Mouse (Mus musculus) hindbrain, embryonic 14.5 days (tissue): ENCODE measurements around the gene Taok3. TPM values are rescaled to one million over a fixed set of nuclear protein-coding genes. Genes with fewer than 3 reads are reported as not detected.

Experiments used
- ATAC-seq: fragments of 200-750 bp; cut with Nextera tagmentation; 2 replicates; pipeline ENCODE4 v1.8.0; 2017; ENCODE audit warnings: moderate number of reproducible peaks, mild to moderate bottlenecking, moderate TSS enrichment, moderate library complexity; ENCODE audit not compliant: low FRiP score
- DNase-seq: peaks from one replicate; pipeline ENCODE4 v3.0.0-alpha.2; 2015; ENCODE audit warnings: low spot score
- H3K27ac ChIP-seq: fragments of 300-500 bp; sonication (generic); 2 replicates; pipeline ENCODE4 v1.5.1; 2014; ENCODE audit warnings: mild to moderate bottlenecking, moderate library complexity
- H3K27me3 ChIP-seq: fragments of 300-500 bp; sonication (generic); 2 replicates; pipeline ENCODE4 v1.6.1; 2014; ENCODE audit warnings: mild to moderate bottlenecking, low read length, mixed read lengths; ENCODE audit not compliant: control insufficient read depth, insufficient read depth
- H3K36me3 ChIP-seq: fragments of 300-500 bp; sonication (generic); replicated peaks from 2 replicates; pipeline ENCODE4 v1.6.1; 2014; ENCODE audit not compliant: control insufficient read depth, insufficient read depth
- H3K4me1 ChIP-seq: fragments of 300-500 bp; sonication (generic); replicated peaks from 2 replicates; pipeline ENCODE4 v1.6.1; 2014; ENCODE audit warnings: antibody characterized with exemption, low read length, mixed read lengths; ENCODE audit not compliant: control insufficient read depth, insufficient read depth
- H3K4me2 ChIP-seq: fragments of 300-500 bp; sonication (generic); replicated peaks from 2 replicates; pipeline ENCODE4 v1.6.1; 2014; ENCODE audit warnings: mild to moderate bottlenecking, moderate library complexity
- H3K4me3 ChIP-seq: fragments of 300-500 bp; sonication (generic); replicated peaks from 2 replicates; pipeline ENCODE4 v1.5.1; 2014; ENCODE audit warnings: mild to moderate bottlenecking, low read length
- H3K9ac ChIP-seq: fragments of 300-500 bp; sonication (generic); 2 replicates; pipeline ENCODE4 v1.6.1; 2014
- H3K9me3 ChIP-seq: fragments of 300-500 bp; sonication (generic); 2 replicates; pipeline ENCODE4 v1.6.1; 2016; ENCODE audit warnings: low read length; ENCODE audit not compliant: control insufficient read depth
- WGBS: fragments of 180-500 bp; shearing (Covaris S2); extraction: QIAGEN DNeasy Blood & Tissue Kit; methylation state at CpG from one replicate; pipeline ENCODE4 v1.1.7; 2014; 5-methylcytosine and 5-hydroxymethylcytosine counted together
- polyA plus RNA-seq: library from polyadenylated mRNA; unstranded; fragments of >200 nt; fragmentation: Nextera tagmentation; extraction: Ambion mirVana; gene quantifications from 2 replicates; pipeline ENCODE4 v1.2.1, GENCODE M21; 2014

Taok3 gene
- polyA plus RNA-seq, 1 experiment from 2014 or later: 50.4 TPM

GRCm38 (mm10) chr5:117214016-117214415 is 94.1 kb downstream of the Taok3 start:
- Histone ChIP-seq H3K27ac (no peak overlapping the region), H3K9me3 (no peaks in the 10 kb centered on the region), H3K4me1 (no peaks in the 10 kb centered on the region), H3K4me2 (no peak overlapping the region), H3K27me3 (no peaks in the 10 kb centered on the region), H3K9ac (no peak overlapping the region), H3K36me3 (peaks cover 25% of the 10 kb centered on the region), H3K4me3 (no peak overlapping the region)
- ATAC-seq (no peak), DNase-seq (no peak)
- 72% methylated on average over 4 of the region's 4 CpGs for WGBS

DNA sequence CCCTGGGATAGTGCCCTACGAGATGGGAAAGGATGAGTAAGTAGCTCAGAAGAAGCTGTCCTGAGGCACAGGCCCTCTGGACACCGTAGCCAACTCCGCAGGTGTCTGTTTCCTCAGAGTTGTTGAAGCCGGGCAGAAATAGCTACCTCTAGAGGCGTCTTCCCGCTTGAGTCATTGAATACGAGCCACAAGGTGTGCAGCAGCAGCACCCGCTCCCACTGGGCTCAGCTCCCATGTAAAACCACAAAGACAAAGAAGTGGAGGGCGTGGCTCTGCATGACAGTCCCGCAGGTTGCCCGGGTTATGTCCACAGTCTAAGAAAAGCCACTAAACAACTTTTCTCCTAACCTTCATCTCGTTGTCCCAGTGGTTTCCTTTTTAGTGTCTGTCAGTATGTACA is 111.1 kb downstream of the Taok3 start:
- 71% methylated on average over 12 of the region's 12 CpGs for WGBS
- DNase-seq (no peak), ATAC-seq (no peak)
- H3K27me3 ChIP-seq: no peaks in the 10 kb centered on the region
- H3K27ac ChIP-seq: no peak overlapping the region
- no peak overlapping the region for H3K4me3 ChIP-seq
- H3K9me3 ChIP-seq: no peaks in the 10 kb centered on the region
- no peaks in the 10 kb centered on the region for H3K4me1 ChIP-seq
- no peak overlapping the region for H3K9ac ChIP-seq
- no peak overlapping the region for H3K4me2 ChIP-seq
- H3K36me3 ChIP-seq: peaks cover 25% of the 10 kb centered on the region

- ATAC-seq (no peak), DNase-seq (no peak)
- H3K4me1 ChIP-seq: 0 out of 2 replicates have a peak, but pooled peaks cover 5% of the 10 kb centered on the region
- H3K27ac ChIP-seq: no peak overlapping the region
- no peaks in the 10 kb centered on the region for H3K27me3 ChIP-seq
- 0 out of 2 replicates have a peak, but pooled peaks cover 8% of the 10 kb centered on the region for H3K36me3 ChIP-seq
- 63% methylated on average over 5 of the region's 5 CpGs for WGBS
- H3K9me3 ChIP-seq: no peaks in the 10 kb centered on the region
- no peak overlapping the region for H3K9ac ChIP-seq
- H3K4me3 ChIP-seq: no peak overlapping the region
- no peak overlapping the region for H3K4me2 ChIP-seq
These were observed 116.6 kb downstream of the Taok3 start for GRCm38 (mm10) chr5:117236540-117236939.

DNA sequence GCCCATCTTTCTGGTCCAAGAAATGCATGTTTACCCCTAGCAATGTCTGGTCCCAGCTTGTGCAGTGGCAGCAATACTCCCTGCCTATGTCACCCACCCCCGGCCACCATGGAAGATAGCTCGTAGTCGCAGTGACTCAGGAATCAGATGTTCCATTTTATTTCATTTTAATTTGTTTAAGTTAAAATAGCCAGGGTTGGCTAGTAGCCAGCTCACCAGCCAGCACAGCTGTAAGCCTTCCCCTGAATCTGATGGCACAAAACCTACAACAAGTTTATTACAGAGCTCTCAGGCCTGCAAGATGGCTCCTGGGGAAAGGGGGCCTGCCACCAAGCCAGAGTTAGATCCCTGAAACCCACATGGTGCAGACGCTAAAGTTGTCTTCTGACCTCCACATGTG is 119.2 kb downstream of the Taok3 start:
- WGBS: 61% methylated on average over 4 of the region's 4 CpGs
- Histone ChIP-seq H3K9ac (no peak overlapping the region), H3K4me2 (no peak overlapping the region), H3K27ac (no peak overlapping the region), H3K4me3 (no peak overlapping the region), H3K36me3 (0 out of 2 replicates have a peak, but pooled peaks cover 4% of the 10 kb centered on the region), H3K27me3 (no peaks in the 10 kb centered on the region), H3K4me1 (peaks cover 20% of the 10 kb centered on the region; the same call in 1 of the 2 replicates), H3K9me3 (no peaks in the 10 kb centered on the region)
- no peak for ATAC-seq
- DNase-seq: no peak

DNA sequence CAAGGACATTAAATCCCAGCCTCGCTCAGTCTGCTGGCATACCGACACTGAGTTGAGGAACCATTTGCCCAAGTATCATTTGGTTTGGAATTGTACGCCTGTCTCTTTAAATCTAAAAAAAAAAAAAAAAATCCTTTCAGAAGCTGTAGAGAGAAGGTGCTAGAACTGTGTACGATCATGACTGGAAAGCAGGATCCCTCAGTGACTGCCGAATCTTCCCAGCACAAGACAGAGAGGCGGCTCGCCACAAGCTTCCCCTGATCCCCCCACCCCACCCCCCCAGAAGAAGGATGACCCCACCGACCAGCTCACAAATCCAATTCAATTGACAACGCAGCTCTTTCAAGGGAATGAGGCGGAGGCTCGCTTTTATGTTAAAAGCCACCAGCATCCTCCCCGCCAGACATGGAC is 120.4 kb downstream of the Taok3 start:
- ATAC-seq (peak; percentile 57; the same call in 1 of the 2 replicates), DNase-seq (peak; percentile 70)
- H3K27me3 ChIP-seq: no peaks in the 10 kb centered on the region
- H3K9ac ChIP-seq: peak overlapping the region; percentile 95
- peak overlapping the region; percentile 98 for H3K27ac ChIP-seq
- H3K4me2 ChIP-seq: peak overlapping the region; percentile 83
- no peaks in the 10 kb centered on the region for H3K9me3 ChIP-seq
- 5% methylated on average over 12 of the region's 12 CpGs for WGBS
- no peaks in the 10 kb centered on the region for H3K36me3 ChIP-seq
- peak overlapping the region; percentile 75 for H3K4me3 ChIP-seq
- peaks cover 23% of the 10 kb centered on the region; the same call in 1 of the 2 replicates for H3K4me1 ChIP-seq

DNA sequence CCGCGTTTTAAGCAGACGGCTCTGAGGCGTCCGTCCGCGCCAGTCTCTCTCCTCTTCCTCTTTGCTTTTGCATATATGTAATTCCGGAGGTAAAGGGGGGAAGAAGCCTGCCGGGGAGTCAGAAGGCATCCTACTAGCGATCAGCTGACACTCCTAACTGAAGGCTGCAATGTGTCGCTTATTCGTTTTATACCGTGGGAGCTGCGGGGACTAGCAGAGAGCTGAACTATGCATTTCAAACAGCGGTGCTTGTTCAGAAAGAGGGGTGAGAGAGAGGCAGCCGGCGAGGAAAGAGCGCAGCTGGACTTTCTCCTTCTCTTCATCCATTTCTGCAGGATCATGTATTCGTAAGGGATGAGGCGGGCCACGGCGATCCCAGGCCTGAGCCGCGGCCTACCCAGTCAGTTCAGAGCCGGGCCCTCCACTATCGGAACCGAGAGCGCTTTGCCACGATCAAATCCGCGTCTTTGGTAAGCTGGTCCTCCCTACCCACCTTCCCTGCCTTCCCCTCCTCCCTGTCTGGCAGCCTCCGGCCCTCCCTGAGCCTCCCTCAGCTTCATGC is 120.9 kb downstream of the Taok3 start:
- peak overlapping the region; percentile 75 for H3K4me3 ChIP-seq
- peak overlapping the region; percentile 83 for H3K4me2 ChIP-seq
- peaks cover 23% of the 10 kb centered on the region; the same call in 1 of the 2 replicates for H3K4me1 ChIP-seq
- DNase-seq (peak; percentile 63), ATAC-seq (peak; percentile 47)
- peak overlapping the region; percentile 98 for H3K27ac ChIP-seq
- peak overlapping the region; percentile 95 for H3K9ac ChIP-seq
- H3K36me3 ChIP-seq: no peaks in the 10 kb centered on the region
- WGBS: under 1% methylated on average over 32 of the region's 32 CpGs
- no peaks in the 10 kb centered on the region for H3K27me3 ChIP-seq
- H3K9me3 ChIP-seq: no peaks in the 10 kb centered on the region

DNA sequence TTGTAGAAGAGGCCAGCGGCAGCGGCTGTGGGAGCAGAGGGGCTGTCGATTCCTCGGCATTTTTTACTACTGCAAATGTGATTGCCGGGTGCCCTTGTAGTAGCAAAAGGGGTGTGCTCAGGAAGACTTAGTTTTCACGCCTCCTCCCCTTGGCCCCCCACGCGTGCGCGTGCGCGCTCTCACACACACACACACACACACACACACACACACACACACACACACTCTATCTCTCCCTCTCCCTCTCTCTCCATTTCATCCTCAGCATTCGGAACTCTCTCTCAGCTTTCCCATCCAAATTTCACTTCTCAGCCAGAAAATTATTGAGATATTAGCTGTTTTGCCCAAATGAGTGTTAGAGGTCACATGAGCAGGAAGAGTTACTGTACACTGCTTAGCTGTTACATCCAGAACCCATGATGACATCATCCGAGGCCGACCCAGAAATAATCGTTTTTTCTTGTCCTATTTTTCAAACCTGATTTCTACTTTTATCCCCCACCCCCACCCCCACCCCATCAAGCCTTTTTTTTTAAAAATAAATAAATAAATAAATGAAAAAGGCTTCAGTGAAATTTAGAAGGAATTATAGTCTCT is 122.1 kb downstream of the Taok3 start:
- Histone ChIP-seq H3K4me3 (peak overlapping the region; percentile 75), H3K4me1 (peaks cover 23% of the 10 kb centered on the region; the same call in 1 of the 2 replicates), H3K27me3 (no peaks in the 10 kb centered on the region), H3K27ac (peak overlapping the region; percentile 98), H3K36me3 (no peaks in the 10 kb centered on the region), H3K4me2 (peak overlapping the region; percentile 83), H3K9ac (peak overlapping the region; percentile 95), H3K9me3 (no peaks in the 10 kb centered on the region)
- ATAC-seq (peak; percentile 69; the same call in 1 of the 2 replicates), DNase-seq (peak; percentile 69)
- WGBS: 36% methylated on average over 16 of the region's 16 CpGs

- no peaks in the 10 kb centered on the region for H3K9me3 ChIP-seq
- H3K9ac ChIP-seq: peak overlapping the region; percentile 95
- H3K27ac ChIP-seq: peak overlapping the region; percentile 98
- WGBS: 18% methylated on average over 22 of the region's 22 CpGs
- peak overlapping the region; percentile 83 for H3K4me2 ChIP-seq
- peaks cover 23% of the 10 kb centered on the region; the same call in 1 of the 2 replicates for H3K4me1 ChIP-seq
- no peaks in the 10 kb centered on the region for H3K27me3 ChIP-seq
- DNase-seq (peak; percentile 57), ATAC-seq (peak; percentile 56)
- no peaks in the 10 kb centered on the region for H3K36me3 ChIP-seq
- H3K4me3 ChIP-seq: peak overlapping the region; percentile 75
These were observed 122.9 kb downstream of the Taok3 start for GRCm38 (mm10) chr5:117242671-117243478.

GRCm38 (mm10) chr5:117245170-117245569 is 125.2 kb downstream of the Taok3 start:
- no peak for DNase-seq
- ATAC-seq: no peak
- Histone ChIP-seq H3K4me2 (no peak overlapping the region), H3K4me1 (peaks cover 18% of the 10 kb centered on the region; the same call in 1 of the 2 replicates), H3K9me3 (no peaks in the 10 kb centered on the region), H3K27ac (no peak overlapping the region), H3K36me3 (no peaks in the 10 kb centered on the region), H3K9ac (no peak overlapping the region), H3K27me3 (no peaks in the 10 kb centered on the region), H3K4me3 (no peak overlapping the region)
- WGBS: 88% methylated on average over 8 of the region's 8 CpGs
